Mouse (Mus musculus): ENCODE measurements around the gene Cnih1. TPM values are rescaled to one million over a fixed set of nuclear protein-coding genes. Genes with fewer than 3 reads are reported as not detected.
"Not testable (repeated sequence)": the region's sequence is repeated elsewhere in the genome, so short reads cannot be mapped to it uniquely, and the experiment has no call there.

The Cnih1 gene
- 79.4 and 80.0 TPM in 2 replicates for polyA plus RNA-seq (2015; fragmentation: Nextera tagmentation; extraction: Ambion mirVana)

DNA sequence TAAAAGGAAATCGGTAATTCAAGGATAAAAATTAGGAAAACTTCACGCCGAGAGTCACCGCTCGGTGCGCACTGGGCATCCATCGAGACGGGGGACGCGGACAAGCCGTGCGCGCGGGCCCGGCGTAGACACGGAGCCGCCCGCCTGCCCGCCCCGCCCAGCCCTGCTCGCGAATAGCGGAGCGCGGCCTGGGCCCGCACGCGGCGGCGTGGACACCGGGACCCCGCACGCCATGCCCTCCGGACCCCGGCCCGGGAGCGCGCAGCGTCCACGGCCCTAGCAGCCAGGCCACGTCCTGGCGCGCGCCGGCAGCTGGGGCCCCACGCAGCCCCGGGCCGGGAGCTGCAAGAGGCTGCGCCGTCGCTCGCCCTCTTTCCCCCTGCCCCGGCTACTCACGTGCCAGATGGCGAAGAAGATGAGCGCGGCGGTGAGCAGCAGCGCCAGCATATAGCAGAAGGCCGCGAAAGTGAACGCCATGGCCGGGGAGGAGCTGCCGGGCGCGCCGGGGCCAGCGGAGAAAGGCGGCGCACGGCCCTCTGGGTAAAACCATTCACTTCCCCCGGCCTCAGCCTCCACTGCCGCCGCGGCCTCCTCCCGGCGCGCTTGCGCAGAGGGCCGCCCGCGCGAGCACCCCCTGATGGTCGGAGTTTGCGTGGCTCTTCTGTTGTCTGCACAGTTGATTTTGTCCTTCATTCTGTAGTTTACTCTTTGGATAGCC lies at the start of gene Cnih1:
Gene Cnih1, minus strand, starts transcription at position 625 of the 718 bp plus-strand sequence.
- ATAC-seq (ENCODE audit: insufficient read depth): peak; percentile 98
- Histone ChIP-seq H3K27me3 (no peaks in the 10 kb centered on the region), H3K4me1 (replicated peaks) (peaks cover 40% of the 10 kb centered on the region), H3K9me3 (replicated peaks) (no peaks in the 10 kb centered on the region), H3K27ac (replicated peaks) (peak within 1 kb of the TSS; percentile 96), H3K4me3 (replicated peaks) (peak within 1 kb of the TSS; percentile 98), H3K9ac (peak within 1 kb of the TSS; percentile 99), H3K36me3 (replicated peaks) (peaks cover 15% of the 10 kb centered on the region), H3K4me2 (peak within 1 kb of the TSS; percentile 82)
- under 1% methylated on average over 86 of the region's 86 CpGs for WGBS (ENCODE audit: insufficient replicate concordance)

GRCm38 (mm10) chr14:46832354-46833272 lies 44.4 kb upstream of the Cnih1 start:
- peak; percentile 42 for ATAC-seq (ENCODE audit: insufficient read depth)
- peaks cover 45% of the 10 kb centered on the region for H3K4me1 ChIP-seq (replicated peaks)
- H3K9me3 ChIP-seq (replicated peaks): no peaks in the 10 kb centered on the region
- H3K4me2 ChIP-seq: peak overlapping the region; percentile 83
- H3K27me3 ChIP-seq: no peaks in the 10 kb centered on the region
- H3K9ac ChIP-seq: peak overlapping the region; percentile 91
- H3K27ac ChIP-seq (replicated peaks): peak overlapping the region; percentile 75
- H3K4me3 ChIP-seq (replicated peaks): peak overlapping the region; percentile 90
- H3K36me3 ChIP-seq (replicated peaks): no peaks in the 10 kb centered on the region; the same call in 1 of the 2 replicates
- WGBS (ENCODE audit: insufficient replicate concordance): 6% methylated on average over 40 of the region's 40 CpGs

- Histone ChIP-seq H3K9ac (peak within 1 kb of the TSS; percentile 91), H3K27ac (replicated peaks) (peak within 1 kb of the TSS; percentile 84), H3K36me3 (replicated peaks) (no peaks in the 10 kb centered on the region; the same call in 1 of the 2 replicates), H3K4me1 (replicated peaks) (peaks cover 53% of the 10 kb centered on the region), H3K9me3 (replicated peaks) (no peaks in the 10 kb centered on the region), H3K4me3 (replicated peaks) (peak within 1 kb of the TSS; percentile 90), H3K27me3 (no peaks in the 10 kb centered on the region), H3K4me2 (peak within 1 kb of the TSS; percentile 83)
- WGBS (ENCODE audit: insufficient replicate concordance): 0% methylated on average over 32 of the region's 32 CpGs
- peak; percentile 99 for ATAC-seq (ENCODE audit: insufficient read depth)
These were observed 43.7 kb upstream of the Cnih1 start, which contains the start of gene Cgrrf1 for GRCm38 (mm10) chr14:46831837-46832333. Gene Cgrrf1 (plus strand): TSS chr14:46832125.

DNA sequence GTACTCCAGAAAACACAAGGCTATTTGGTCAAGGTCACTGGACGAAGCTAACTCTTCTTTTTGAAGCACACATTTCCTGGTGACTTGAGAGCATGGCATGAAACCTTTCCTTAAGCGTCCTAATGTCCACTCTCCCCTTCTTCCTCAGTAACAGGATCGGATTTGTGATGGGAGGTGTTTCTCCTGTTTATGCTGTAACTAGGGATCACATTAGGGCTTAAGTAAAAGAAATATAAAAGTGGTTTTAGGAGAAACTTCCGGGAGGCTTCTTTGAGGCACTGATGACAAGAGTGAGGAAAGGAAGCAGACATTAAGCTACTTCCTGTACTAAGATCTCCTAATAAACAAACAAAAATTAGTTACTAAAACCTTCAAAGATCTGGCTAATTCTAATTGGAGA lies 43.1 kb upstream of the Cnih1 start:
- ATAC-seq (ENCODE audit: insufficient read depth): 0 out of 2 replicates have a peak, but pooled peaks have one; percentile 17
- no peaks in the 10 kb centered on the region; the same call in 1 of the 2 replicates for H3K36me3 ChIP-seq (replicated peaks)
- peak overlapping the region; percentile 90 for H3K4me3 ChIP-seq (replicated peaks)
- H3K9me3 ChIP-seq (replicated peaks): no peaks in the 10 kb centered on the region
- H3K27me3 ChIP-seq: no peaks in the 10 kb centered on the region
- WGBS (ENCODE audit: insufficient replicate concordance): under 1% methylated on average over 4 of the region's 4 CpGs
- H3K9ac ChIP-seq: peak overlapping the region; percentile 91
- H3K27ac ChIP-seq (replicated peaks): peak overlapping the region; percentile 84
- peak overlapping the region; percentile 83 for H3K4me2 ChIP-seq
- peaks cover 54% of the 10 kb centered on the region for H3K4me1 ChIP-seq (replicated peaks)

DNA sequence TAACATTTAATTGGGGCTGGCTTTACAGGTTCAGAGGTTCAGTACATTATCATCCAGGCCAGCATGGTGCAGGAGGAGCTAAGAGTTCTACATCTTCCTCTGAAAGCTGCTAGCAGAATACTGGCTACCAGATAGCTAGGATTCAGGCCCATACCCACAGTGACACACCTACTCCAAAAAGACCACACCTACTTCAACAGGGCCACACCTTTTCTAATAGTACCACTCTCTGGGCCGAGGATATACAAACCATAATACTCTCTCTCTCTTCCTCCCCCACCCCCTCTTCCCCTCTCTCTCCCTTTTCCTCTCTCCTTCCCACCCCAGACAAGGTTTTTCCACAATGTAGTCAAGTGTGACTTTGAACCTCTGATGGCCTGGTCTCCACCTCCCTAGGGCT lies 39.2 kb upstream of the Cnih1 start:
- WGBS (ENCODE audit: insufficient replicate concordance): 8% methylated on average over 1 of the region's 1 CpGs
- Histone ChIP-seq H3K27ac (replicated peaks) (peak overlapping the region; percentile 10; the same call in 1 of the 2 replicates), H3K9me3 (replicated peaks) (no peaks in the 10 kb centered on the region), H3K27me3 (no peaks in the 10 kb centered on the region), H3K4me3 (replicated peaks) (no peak overlapping the region), H3K4me2 (peak overlapping the region; percentile 24), H3K9ac (no peak overlapping the region; the same call in 1 of the 2 replicates), H3K36me3 (replicated peaks) (no peaks in the 10 kb centered on the region; the same call in 1 of the 2 replicates), H3K4me1 (replicated peaks) (peaks cover 47% of the 10 kb centered on the region)
- ATAC-seq (ENCODE audit: insufficient read depth): no peak

GRCm38 (mm10) chr14:46823996-46824395 lies 35.8 kb upstream of the Cnih1 start:
- H3K4me1 ChIP-seq (replicated peaks): peaks cover 50% of the 10 kb centered on the region
- WGBS (ENCODE audit: insufficient replicate concordance): 51% methylated on average over 2 of the region's 2 CpGs
- H3K9ac ChIP-seq: no peak overlapping the region
- no peak overlapping the region for H3K27ac ChIP-seq (replicated peaks)
- H3K4me3 ChIP-seq (replicated peaks): no peak overlapping the region
- H3K27me3 ChIP-seq: no peaks in the 10 kb centered on the region
- ATAC-seq (ENCODE audit: insufficient read depth): no peak
- H3K9me3 ChIP-seq (replicated peaks): no peaks in the 10 kb centered on the region
- H3K4me2 ChIP-seq: no peak overlapping the region
- H3K36me3 ChIP-seq (replicated peaks): peaks cover 4% of the 10 kb centered on the region; the same call in 1 of the 2 replicates

GRCm38 (mm10) chr14:46821873-46822716 lies 33.9 kb upstream of the Cnih1 start, which contains the start of gene Gmfb:
Gene Gmfb (minus strand): TSS chr14:46822242.
- Histone ChIP-seq H3K27ac (replicated peaks) (peak within 1 kb of the TSS; percentile 91), H3K36me3 (replicated peaks) (peaks cover 8% of the 10 kb centered on the region), H3K4me3 (replicated peaks) (peak within 1 kb of the TSS; percentile 93), H3K9me3 (replicated peaks) (no peaks in the 10 kb centered on the region), H3K4me1 (replicated peaks) (peaks cover 48% of the 10 kb centered on the region), H3K4me2 (peak within 1 kb of the TSS; percentile 79), H3K9ac (peak within 1 kb of the TSS; percentile 90), H3K27me3 (no peaks in the 10 kb centered on the region)
- 2% methylated on average over 65 of the region's 65 CpGs for WGBS (ENCODE audit: insufficient replicate concordance)
- ATAC-seq (ENCODE audit: insufficient read depth): peak; percentile 93

DNA sequence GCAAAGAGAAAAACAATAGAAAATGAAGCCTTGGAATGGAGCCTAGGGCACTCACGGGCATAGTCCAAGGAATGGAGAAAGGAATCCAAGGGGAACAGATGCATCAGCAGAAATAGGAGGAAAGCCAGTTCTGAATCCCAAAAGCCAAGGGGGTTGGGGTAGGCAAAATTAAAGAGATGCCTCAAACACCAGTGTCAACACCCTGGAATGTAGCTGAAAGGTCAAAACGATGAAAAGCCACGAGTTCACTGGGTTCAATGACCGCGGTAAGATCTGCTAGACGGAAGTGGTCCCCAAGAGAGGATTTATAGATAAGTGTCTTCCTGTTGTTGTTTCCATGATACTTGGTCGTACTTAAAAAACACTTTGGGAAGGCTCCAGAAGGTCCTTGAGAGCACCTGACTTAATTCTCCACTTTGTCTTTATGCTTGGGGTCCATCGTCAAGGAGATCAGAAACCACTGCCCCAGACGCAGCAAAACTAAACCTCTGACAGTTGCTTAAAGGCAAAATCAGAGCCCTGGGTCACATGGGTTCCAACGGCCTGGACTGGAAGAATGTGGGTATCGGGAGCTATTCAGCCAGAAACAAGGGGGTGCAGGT lies 33.2 kb upstream of the Cnih1 start:
- WGBS (ENCODE audit: insufficient replicate concordance): 0% methylated on average over 11 of the region's 11 CpGs
- peak overlapping the region; percentile 90 for H3K9ac ChIP-seq
- peak overlapping the region; percentile 93 for H3K4me3 ChIP-seq (replicated peaks)
- H3K27ac ChIP-seq (replicated peaks): peak overlapping the region; percentile 91
- H3K36me3 ChIP-seq (replicated peaks): peaks cover 16% of the 10 kb centered on the region
- no peaks in the 10 kb centered on the region for H3K27me3 ChIP-seq
- peak overlapping the region; percentile 79 for H3K4me2 ChIP-seq
- H3K4me1 ChIP-seq (replicated peaks): peaks cover 52% of the 10 kb centered on the region
- no peak; the same call in 1 of the 2 replicates for ATAC-seq (ENCODE audit: insufficient read depth)
- no peaks in the 10 kb centered on the region for H3K9me3 ChIP-seq (replicated peaks)

DNA sequence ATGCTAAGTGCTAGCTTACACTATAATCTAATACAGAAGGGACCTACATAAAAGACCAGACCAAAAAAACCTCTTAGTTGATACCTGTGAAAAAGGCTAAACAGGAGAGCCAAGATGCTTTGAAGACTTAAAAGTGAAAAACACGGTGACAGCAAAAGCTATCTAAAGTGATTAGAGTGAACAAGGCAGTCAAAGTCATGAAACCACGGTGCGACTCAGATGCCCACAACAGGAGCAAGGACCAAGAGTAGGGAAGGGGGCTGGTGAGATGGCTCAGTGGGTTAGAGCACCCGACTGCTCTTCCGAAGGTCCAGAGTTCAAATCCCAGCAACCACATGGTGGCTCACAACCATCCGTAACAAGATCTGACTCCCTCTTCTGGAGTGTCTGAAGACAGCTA lies 31.8 kb upstream of the Cnih1 start:
- not testable (repeated sequence) for H3K4me3 ChIP-seq (replicated peaks)

GRCm38 (mm10) chr14:46818743-46819142 lies 30.5 kb upstream of the Cnih1 start:
- WGBS (ENCODE audit: insufficient replicate concordance): 85% methylated on average over 7 of the region's 7 CpGs
- Histone ChIP-seq H3K27ac (replicated peaks) (no peak overlapping the region), H3K27me3 (no peaks in the 10 kb centered on the region), H3K4me2 (no peak overlapping the region), H3K36me3 (replicated peaks) (peaks cover 34% of the 10 kb centered on the region), H3K4me3 (replicated peaks) (no peak overlapping the region), H3K4me1 (replicated peaks) (peaks cover 59% of the 10 kb centered on the region), H3K9me3 (replicated peaks) (no peaks in the 10 kb centered on the region), H3K9ac (no peak overlapping the region)
- no peak for ATAC-seq (ENCODE audit: insufficient read depth)

More for the DNA sequence above, 31.8 kb upstream of the Cnih1 start:
- not testable (repeated sequence) for H3K9ac ChIP-seq; H3K27me3 ChIP-seq; H3K27ac ChIP-seq (replicated peaks); H3K9me3 ChIP-seq (replicated peaks); ATAC-seq (ENCODE audit: insufficient read depth)
- Histone ChIP-seq H3K4me1 (replicated peaks) (peaks cover 64% of the 10 kb centered on the region), H3K36me3 (replicated peaks) (peaks cover 25% of the 10 kb centered on the region), H3K4me2 (peak overlapping the region; percentile 79; the same call in 1 of the 2 replicates)
- 86% methylated on average over 5 of the region's 6 CpGs for WGBS (ENCODE audit: insufficient replicate concordance)
